Mouse (Mus musculus): ENCODE measurements around the gene Gm14698.
"Not testable (repeated sequence)": the region's sequence is repeated elsewhere in the genome, so short reads cannot be mapped to it uniquely, and the experiment has no call there.

Gm14698 gene

GRCm38 (mm10) chrX:68821059-68821458, at the start of gene Gm14698:
Gene Gm14698, plus strand, starts transcription at chrX:68821093.
- not testable (repeated sequence) for DNase-seq (ENCODE audit: low spot score)

- DNase-seq (ENCODE audit: low spot score), result not testable (repeated sequence)
Measured at GRCm38 (mm10) chrX:68820449-68820848, 444 bp upstream of the Gm14698 start.

GRCm38 (mm10) chrX:68839548-68840444, 18.9 kb downstream of the Gm14698 start:
- DNase-seq (ENCODE audit: low spot score), result no peak

- DNase-seq (ENCODE audit: low spot score), result no peak
Measured at GRCm38 (mm10) chrX:68865145-68865544, 44.3 kb downstream of the Gm14698 start.
